Mouse (Mus musculus) spleen, adult 2 months (tissue): Measurements from ENCODE around the gene Dpysl5.

Source experiments
- CTCF ChIP-seq: fragments of 200-500 bp; IDR thresholded peaks from 2 replicates; pipeline ENCODE4 v1.5.1; 2011; ENCODE audit warnings: mild to moderate bottlenecking, inconsistent platforms; ENCODE audit not compliant: insufficient read depth, insufficient read length, insufficient replicate concordance; ENCODE audit errors: extremely low read depth
- POLR2A ChIP-seq: fragments of 200-500 bp; IDR thresholded peaks from 2 replicates; pipeline ENCODE4 v1.6.1; 2011; ENCODE audit warnings: low read depth, low read length, inconsistent platforms

DNA sequence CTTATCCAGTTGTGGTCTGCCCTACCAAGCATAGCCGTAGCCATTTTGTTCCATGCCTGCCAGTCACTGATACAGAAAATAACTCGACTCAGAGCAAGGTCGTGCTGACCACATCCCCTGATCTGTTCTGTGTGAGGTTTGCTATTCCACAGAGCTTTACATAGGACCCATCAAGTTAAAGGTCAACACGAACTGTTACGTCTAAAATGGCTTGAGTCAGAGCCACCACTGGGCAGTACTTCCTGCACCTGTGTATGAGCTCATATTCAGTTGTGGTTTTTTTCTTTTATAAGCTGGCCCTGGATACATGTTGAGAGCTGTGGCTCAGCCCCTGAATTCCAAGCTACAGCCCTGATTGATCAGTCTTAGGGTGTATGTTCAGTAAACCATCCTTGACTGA, 31.8 kb upstream of the Dpysl5 start:
- TF ChIP-seq CTCF (no peak), POLR2A (no peak)
